In the genomic region with DNA sequence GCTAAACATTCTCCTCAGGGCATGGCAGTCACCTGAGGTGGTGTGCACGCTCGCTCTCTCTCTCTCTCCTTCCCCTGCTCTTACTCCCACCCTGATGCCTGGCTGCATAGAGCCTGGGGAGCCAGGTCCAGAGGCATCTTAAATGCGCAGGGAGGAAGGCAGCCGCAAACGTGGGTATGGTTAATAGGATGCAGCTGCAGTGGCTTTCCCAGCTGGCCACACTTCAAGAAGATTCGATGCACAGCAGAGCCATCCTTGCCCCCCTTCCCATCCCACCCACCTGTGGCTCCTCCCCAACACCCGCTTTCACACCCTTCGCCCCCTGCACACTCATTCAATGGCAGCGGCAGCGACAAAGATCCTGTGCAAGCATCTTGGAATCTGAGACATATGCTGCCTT, we compare ENCODE assay signal across 9 mouse cellular contexts.
DNase-seq lines count a peak whose midpoint lies in the region; ATAC-seq and TF ChIP-seq lines count a peak whose summit lies in the region.
"Had no signal": no experiment of that assay in that cellular context is flagged by ENCODE, and none has a peak within 500 bp of the region (broad histone marks: within the 10 kb centered on the region; RNA-seq: fewer than 3 reads in every experiment).

No protein-coding gene starts in this region.

- H3K9me3 ChIP-seq in heart, embryonic 15.5 days (replicated peaks), result no peaks in the 10 kb centered on the region
- no peaks in the 10 kb centered on the region for H3K9me3 ChIP-seq in hindbrain, embryonic 12.5 days (replicated peaks)
- H3K9me3 ChIP-seq in midbrain, embryonic 16.5 days (replicated peaks; ENCODE audit: control insufficient read depth, low read length, poor library complexity, severe bottlenecking), result no peaks in the 10 kb centered on the region
- H3K9me3 ChIP-seq in stomach, postnatal 0 days (ENCODE audit: control insufficient read depth, low read length), result no peaks in the 10 kb centered on the region

- H3K4me2 ChIP-seq in heart, embryonic 15.5 days, result peak overlapping the region; percentile 6; the same call in 1 of the 2 replicates
- no peak overlapping the region for H3K4me2 ChIP-seq in hindbrain, embryonic 12.5 days (replicated peaks)
- H3K4me2 ChIP-seq in midbrain, embryonic 16.5 days (ENCODE audit: low read length), result peak overlapping the region; percentile 35
- H3K4me2 ChIP-seq in stomach, postnatal 0 days (replicated peaks; ENCODE audit: low read depth), result no peak overlapping the region

- H3K36me3 ChIP-seq in heart, embryonic 15.5 days, result no peaks in the 10 kb centered on the region
- H3K36me3 ChIP-seq in hindbrain, embryonic 12.5 days, result no peaks in the 10 kb centered on the region
- H3K36me3 ChIP-seq in midbrain, embryonic 16.5 days (ENCODE audit: control insufficient read depth, insufficient read depth, low read length), result no peaks in the 10 kb centered on the region
- no peaks in the 10 kb centered on the region for H3K36me3 ChIP-seq in stomach, postnatal 0 days (ENCODE audit: control insufficient read depth, insufficient read depth, low read length)

- 61% methylated on average over 10 of the region's 10 CpGs for WGBS in heart, embryonic 15.5 days
- 30% methylated on average over 10 of the region's 10 CpGs for WGBS in hindbrain, embryonic 12.5 days
- WGBS in midbrain, embryonic 16.5 days, result 22% methylated on average over 10 of the region's 10 CpGs
- 55% methylated on average over 10 of the region's 10 CpGs for WGBS in stomach, postnatal 0 days

- no peak for TF ChIP-seq EP300 in stomach, postnatal 0 days (optimal IDR thresholded peaks at IDR 0.05)

- no peaks in the 10 kb centered on the region for H3K27me3 ChIP-seq in heart, embryonic 15.5 days
- H3K27me3 ChIP-seq in hindbrain, embryonic 12.5 days, result no peaks in the 10 kb centered on the region
- no peaks in the 10 kb centered on the region for H3K27me3 ChIP-seq in midbrain, embryonic 16.5 days (ENCODE audit: control insufficient read depth, insufficient read depth, low read depth, low read length)
- no peaks in the 10 kb centered on the region for H3K27me3 ChIP-seq in stomach, postnatal 0 days (ENCODE audit: control insufficient read depth, insufficient read depth, low read length)

- H3K9ac ChIP-seq in heart, embryonic 15.5 days, result no peak overlapping the region
- peak overlapping the region; percentile 18; the same call in 1 of the 2 replicates for H3K9ac ChIP-seq in hindbrain, embryonic 12.5 days
- H3K9ac ChIP-seq in midbrain, embryonic 16.5 days (ENCODE audit: low read depth, low read length), result peak overlapping the region; percentile 52
- no peak overlapping the region for H3K9ac ChIP-seq in stomach, postnatal 0 days (ENCODE audit: low read length)

- TF ChIP-seq CTCF in brain, embryonic 14.5 days (IDR thresholded peaks at IDR 0.05; ENCODE audit: borderline replicate concordance, extremely low read depth, insufficient read depth, insufficient read length), result no peak
- no peak for TF ChIP-seq CTCF in stomach, postnatal 0 days (IDR thresholded peaks at IDR 0.05; ENCODE audit: low read depth)

- no peak for ATAC-seq in heart, embryonic 15.5 days (replicated peaks; ENCODE audit: insufficient number of reproducible peaks, insufficient read depth, low FRiP score, low read depth)
- ATAC-seq in hindbrain, embryonic 12.5 days (ENCODE audit: low FRiP score), result no peak; the same call in 1 of the 2 replicates
- ATAC-seq in midbrain, embryonic 16.5 days, result no peak
- ATAC-seq in stomach, postnatal 0 days (ENCODE audit: low FRiP score, low TSS enrichment), result no peak

- H3K27ac ChIP-seq in heart, embryonic 15.5 days, result peak overlapping the region; percentile 81
- 0 out of 2 replicates have a peak overlapping the region, but pooled peaks have one; percentile 30 for H3K27ac ChIP-seq in hindbrain, embryonic 12.5 days
- H3K27ac ChIP-seq in midbrain, embryonic 16.5 days (ENCODE audit: low read length), result peak overlapping the region; percentile 59; the same call in 1 of the 2 replicates
- H3K27ac ChIP-seq in stomach, postnatal 0 days (replicated peaks), result no peak overlapping the region

- no peak for TF ChIP-seq POLR2A in brain, embryonic 14.5 days (IDR thresholded peaks at IDR 0.05; ENCODE audit: borderline replicate concordance, extremely low read depth, insufficient read depth, insufficient read length, poor library complexity, severe bottlenecking)

- no peak for DNase-seq in heart, postnatal 4 days
- peak; percentile 60 for DNase-seq in brain, embryonic 14.5 days (ENCODE audit: low read depth)
- no peak for DNase-seq in ovary, adult 18-20 months (ENCODE audit: low spot score)
- no peak for DNase-seq in stomach, postnatal 0 days (ENCODE audit: low spot score)
- DNase-seq in adipocyte (ENCODE audit: low spot score), result no peak
- DNase-seq: lung, adult 2 months had no signal

- H3K4me1 ChIP-seq in heart, embryonic 15.5 days (replicated peaks), result peaks cover 65% of the 10 kb centered on the region
- H3K4me1 ChIP-seq in hindbrain, embryonic 12.5 days, result peaks cover 29% of the 10 kb centered on the region
- peaks cover 16% of the 10 kb centered on the region for H3K4me1 ChIP-seq in midbrain, embryonic 16.5 days (ENCODE audit: control insufficient read depth, insufficient read depth, low read length)
- no peaks in the 10 kb centered on the region for H3K4me1 ChIP-seq in stomach, postnatal 0 days (replicated peaks; ENCODE audit: control insufficient read depth, insufficient read depth)

- H3K4me3 ChIP-seq in heart, embryonic 15.5 days, result no peak overlapping the region
- no peak overlapping the region for H3K4me3 ChIP-seq in hindbrain, embryonic 12.5 days
- H3K4me3 ChIP-seq in midbrain, embryonic 16.5 days (ENCODE audit: low read depth, low read length), result no peak overlapping the region
- H3K4me3 ChIP-seq in stomach, postnatal 0 days (ENCODE audit: low read depth, low read length), result no peak overlapping the region

Comparison
In these comparisons a context has a peak if more than half of its experiments do, and no peak if none do; other contexts are left out.
1. H3K4me2 ChIP-seq: peak in heart, embryonic 15.5 days (single experiment) and midbrain, embryonic 16.5 days (single experiment); none in hindbrain, embryonic 12.5 days (single experiment) and stomach, postnatal 0 days (single experiment).
2. H3K9ac ChIP-seq: peak in hindbrain, embryonic 12.5 days (single experiment) and midbrain, embryonic 16.5 days (single experiment); none in heart, embryonic 15.5 days (single experiment) and stomach, postnatal 0 days (single experiment).